Mouse (Mus musculus) kidney, postnatal 14 days (tissue): ENCODE results near the gene Lmna.

Experiments
- DNase-seq: peaks from one replicate; pipeline ENCODE4 v3.0.0; 2022; ENCODE audit warnings: mixed read lengths

Lmna gene

DNA sequence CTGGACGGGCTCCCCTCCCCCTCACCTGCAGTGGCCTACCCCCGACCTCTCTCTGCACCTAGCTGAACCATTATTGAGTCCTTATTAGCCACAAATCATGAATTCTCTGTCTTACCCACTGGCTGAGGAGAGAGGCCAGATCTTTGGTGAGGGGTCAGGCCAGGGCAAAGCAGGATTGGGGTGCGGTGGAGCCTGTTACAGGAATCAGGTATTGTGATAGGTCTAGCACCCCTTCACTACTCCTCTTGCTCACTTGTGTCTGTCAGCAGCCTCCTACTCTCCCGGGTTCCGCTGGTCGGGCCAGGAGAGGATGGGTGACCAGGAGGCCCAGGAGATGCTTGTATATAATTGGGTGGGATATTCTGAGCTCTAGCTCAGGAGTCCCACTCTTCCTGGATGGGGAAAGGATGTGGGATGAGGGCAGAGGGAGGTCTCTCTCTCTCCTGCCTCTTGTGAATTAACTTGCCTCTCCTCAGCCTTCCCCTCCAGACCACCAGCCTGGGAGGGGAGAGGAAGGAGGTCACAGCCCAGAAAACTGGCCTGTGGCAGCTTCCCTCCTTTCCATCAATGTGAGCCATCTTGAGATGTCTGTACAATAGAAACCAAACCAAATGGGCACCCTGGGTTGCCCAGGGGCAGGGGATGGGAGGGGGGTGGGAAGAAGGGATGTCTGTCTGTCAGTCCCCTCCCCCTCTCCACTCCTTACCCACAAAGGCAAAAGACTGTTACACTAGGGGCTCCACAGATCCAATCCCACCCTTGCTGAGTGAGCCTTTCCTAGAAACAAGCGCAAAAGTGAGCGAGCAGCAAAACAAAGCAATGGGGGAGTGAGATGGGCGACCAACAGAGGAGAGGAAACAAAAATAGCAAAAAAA is 28.8 kb upstream of the Lmna start:
- no peak for DNase-seq

DNA sequence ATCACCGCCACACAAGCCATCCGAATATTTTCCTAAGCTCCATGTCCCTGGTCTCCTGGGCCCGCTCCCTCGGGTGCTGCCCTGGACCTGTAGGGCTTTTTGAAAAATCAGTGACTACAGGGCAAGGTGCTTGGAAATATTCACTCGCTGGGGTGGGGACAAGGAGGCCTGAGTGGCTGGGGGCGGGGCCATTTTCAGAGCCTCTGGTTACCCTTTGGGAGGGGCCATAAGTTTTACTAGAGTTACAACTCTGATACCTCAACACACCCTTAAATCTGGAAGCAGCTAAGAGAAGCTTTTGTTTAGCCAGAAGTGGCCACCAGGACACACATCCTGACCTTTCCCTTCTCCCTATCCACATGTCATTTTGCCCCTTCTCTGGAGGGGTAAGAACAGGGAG is 27.4 kb upstream of the Lmna start:
- no peak for DNase-seq

DNA sequence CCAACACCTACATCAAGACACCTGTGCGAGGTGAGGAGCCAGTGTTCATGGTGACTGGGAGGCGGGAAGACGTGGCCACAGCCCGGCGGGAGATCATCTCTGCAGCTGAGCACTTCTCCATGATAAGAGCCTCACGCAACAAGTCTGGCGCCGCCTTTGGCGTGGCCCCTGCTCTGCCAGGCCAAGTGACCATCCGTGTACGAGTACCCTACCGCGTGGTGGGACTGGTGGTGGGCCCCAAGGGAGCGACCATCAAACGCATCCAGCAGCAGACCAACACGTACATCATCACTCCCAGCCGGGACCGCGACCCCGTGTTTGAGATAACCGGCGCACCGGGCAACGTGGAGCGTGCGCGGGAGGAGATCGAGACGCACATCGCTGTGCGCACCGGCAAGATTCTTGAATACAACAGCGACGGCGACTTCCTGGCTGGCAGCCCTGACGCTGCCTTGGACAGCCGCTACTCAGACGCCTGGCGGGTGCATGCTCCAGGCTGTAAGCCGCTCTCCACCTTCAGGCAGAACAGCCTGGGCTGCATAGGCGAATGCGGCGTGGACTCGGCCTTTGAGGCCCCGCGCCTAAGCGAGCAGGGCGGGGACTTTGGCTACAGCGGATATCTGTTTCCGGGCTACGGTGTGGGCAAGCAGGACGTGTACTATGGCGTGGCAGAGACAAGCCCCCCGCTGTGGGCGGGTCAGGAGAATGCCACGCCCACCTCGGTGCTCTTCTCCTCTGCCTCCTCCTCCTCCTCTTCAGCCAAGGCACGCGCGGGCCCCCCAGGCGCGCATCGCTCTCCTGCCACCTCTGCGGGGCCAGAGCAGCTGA is 26.6 kb upstream of the Lmna start:
- DNase-seq: peak; percentile 88

DNA sequence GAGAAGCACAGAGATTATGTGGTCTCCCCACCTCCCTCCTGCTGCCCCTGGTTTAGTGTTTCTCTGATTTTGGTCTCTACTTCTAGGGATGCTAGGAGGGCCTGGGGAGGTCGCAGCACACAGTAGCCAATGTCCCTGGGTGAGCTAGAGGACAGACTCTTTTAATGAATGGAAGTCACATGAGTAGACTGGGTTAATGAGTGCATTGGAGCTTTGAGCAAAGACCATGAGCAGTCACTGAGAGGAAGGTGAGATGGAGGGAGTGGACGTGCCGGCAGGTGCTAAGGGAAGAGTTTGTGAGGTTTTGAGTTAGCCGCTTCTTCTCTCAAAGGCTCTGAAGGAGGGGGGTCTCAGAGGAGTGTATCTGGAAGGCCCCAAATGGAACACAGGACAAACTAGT is 25.8 kb upstream of the Lmna start:
- no peak for DNase-seq

DNA sequence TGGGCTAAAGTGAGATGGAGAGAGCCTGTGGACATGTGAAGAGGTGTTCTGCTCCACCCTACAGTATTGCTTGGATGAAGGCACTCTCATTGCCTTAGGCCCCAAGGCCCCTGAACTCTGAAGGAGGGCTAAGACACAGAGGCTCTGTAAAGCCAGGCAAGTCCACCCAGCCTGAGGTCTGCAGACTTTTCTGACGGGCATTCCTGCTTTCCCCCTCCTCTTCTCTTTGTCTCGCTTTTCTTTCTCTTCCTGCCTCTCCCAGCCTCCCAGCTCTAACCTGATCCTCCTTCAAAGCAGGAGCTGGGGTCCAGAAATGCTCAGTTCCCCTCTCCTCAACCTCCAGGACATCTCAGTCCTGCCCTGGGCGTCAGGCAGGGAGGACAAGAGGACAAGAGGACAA is 25.2 kb upstream of the Lmna start:
- DNase-seq: no peak

DNA sequence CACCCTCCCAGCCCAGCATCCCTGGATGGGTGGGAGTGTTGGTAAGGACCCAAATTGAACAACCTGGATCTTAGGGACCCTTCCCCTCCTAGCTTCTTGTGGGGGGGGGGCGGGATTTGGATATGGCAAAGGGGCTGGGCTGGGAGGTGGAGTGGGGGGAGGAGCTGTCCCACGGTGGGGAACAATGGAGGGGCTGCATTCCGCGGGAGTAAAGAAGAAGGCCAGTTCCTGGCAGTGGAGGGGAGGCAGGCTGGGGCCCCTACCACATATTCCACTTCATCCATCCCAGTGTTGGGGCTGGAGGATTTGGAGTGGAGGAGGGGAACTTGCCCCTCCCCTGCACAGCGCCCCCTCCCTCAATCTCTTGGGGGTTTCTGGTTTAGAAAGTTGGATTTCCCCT is 23.9 kb upstream of the Lmna start:
- no peak for DNase-seq

DNA sequence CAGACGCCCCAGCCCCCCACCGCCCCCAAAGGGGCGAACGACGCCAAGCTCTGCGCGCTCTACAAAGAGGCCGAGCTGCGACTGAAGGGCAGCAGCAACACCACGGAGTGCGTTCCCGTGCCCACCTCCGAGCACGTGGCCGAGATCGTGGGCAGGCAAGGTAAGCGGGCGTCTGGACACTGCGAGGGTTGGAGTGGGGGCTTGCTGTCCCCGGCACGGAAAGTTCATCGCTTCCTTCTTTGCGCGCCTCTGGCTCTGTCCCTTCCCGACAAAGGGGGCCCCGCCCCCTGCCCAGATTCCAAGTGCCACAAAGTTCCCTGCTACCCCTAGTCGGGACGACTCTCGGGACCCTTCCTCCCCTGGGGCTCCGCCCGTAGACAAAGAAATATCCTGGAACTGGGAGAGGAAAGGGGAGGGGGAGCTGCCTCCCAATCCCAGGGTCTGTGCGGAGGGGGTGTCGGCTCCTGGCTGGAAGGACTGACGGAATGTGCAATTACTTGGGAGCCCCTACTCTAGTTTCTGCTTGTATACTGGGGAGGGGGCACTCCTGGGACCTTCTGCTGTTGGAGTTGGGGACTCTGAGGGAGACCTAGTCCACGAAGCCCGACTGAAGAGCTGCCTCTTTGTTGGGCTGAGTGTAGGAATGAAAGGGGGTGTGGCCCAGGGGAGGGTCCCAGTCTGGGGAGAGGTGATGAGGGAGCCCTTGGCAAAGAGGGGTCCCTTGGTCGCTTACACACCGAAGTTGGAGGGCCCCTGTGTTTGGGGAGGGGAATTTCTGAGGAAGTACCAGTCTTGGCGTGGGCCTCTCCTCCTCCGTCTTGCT is 23.1 kb upstream of the Lmna start:
- peak; percentile 57 for DNase-seq

DNA sequence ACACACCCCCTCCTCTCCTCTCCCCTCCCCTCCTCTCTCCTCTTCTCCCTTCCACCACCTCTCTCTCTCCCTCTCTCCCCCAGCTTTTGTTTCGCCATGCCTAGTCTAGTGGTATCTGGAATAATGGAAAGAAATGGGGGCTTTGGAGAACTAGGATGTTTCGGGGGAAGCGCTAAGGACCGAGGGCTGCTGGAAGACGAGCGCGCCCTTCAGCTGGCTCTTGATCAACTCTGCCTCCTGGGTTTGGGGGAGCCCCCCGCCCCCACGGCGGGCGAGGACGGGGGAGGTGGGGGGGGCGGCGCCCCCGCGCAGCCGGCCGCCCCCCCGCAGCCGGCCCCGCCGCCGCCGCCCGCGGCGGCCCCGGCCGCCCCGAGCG is 22.5 kb upstream of the Lmna start, which contains the start of gene Mex3a:
Gene Mex3a, plus strand, starts transcription at position 97 of the 376 bp plus-strand sequence.
- no peak for DNase-seq

DNA sequence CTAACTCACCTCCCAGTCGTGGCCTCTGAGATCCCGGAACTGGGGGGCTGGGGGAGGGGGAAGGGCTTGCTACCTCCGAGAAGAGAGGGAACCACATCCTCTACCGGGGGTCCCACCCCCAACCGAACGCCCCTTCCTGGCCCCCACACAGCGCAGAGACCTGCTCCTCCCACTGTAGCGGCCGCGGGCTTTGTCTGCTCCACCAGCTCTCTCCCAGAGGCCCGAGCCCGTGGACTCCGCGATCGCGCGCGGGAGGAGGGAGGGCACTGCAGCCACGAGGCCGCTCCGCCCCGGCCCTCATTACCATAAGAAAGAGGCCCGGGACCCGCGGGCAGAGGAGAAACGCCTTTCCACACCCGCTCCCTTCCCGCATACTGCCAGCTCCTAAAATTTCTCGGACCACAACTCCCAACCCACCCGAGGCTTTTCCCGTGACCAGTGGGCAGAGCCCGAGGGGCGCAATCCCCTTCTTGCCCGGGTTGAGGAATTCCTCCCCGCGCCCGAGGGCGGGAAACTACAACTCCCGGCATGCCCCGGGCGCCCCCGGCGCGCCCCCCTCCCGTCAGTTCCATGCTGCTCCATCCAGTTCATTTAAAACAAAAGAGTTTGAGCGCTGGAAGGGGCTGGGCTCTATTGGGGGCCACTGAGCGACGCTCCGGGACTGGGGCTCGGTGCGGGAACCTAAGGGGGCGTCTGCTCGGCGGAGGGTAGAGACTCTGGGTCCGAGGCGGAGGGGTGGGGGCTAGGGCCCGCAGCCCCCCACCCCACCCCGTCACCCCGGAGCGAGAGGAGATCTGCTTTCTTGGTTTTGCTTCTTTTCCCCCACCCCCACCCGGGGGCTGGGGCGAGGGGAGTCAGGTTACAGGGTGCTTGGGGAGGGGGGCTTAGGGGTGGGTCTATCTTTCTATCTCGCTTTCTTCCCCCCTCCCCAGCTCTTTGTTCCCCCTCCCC is 21.9 kb upstream of the Lmna start:
- peak; percentile 92 for DNase-seq

DNA sequence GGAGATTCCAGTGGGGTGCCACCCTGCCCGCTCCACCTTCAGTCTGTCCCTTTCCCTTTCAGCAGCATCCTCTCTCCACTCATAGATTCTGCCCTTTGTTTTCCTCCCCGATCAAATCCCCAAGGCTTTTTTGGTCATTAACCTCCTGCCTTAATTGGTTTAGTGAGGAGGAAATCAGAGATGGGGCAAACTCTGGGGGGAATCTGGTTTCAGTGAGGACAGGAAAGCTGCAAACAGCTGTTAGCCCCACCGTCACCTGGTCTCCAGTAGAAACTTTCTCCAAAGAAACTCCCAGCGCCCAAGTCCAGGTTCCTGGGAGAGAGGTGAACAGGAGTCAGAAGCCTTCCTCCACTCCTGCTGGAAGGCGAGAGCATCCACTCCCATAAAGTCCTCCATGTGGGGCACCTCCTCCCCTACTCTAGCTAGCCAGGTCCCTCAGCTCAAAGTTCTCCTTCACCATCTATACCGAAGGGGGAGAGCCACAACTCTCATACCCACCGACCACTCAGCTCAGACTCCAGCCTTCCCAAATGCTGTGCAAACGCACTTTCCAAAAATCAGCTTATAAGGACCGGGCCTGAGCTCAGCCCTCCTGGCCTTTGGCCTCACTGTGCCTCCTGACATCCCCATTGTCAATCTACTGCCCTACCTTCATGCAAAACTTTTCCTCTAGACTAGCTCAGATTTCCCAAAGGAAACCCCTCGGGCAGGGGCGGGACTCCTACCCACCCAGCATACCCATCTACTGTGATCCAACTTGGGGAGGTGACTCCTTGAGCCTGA is 20.5 kb upstream of the Lmna start:
- no peak for DNase-seq

DNA sequence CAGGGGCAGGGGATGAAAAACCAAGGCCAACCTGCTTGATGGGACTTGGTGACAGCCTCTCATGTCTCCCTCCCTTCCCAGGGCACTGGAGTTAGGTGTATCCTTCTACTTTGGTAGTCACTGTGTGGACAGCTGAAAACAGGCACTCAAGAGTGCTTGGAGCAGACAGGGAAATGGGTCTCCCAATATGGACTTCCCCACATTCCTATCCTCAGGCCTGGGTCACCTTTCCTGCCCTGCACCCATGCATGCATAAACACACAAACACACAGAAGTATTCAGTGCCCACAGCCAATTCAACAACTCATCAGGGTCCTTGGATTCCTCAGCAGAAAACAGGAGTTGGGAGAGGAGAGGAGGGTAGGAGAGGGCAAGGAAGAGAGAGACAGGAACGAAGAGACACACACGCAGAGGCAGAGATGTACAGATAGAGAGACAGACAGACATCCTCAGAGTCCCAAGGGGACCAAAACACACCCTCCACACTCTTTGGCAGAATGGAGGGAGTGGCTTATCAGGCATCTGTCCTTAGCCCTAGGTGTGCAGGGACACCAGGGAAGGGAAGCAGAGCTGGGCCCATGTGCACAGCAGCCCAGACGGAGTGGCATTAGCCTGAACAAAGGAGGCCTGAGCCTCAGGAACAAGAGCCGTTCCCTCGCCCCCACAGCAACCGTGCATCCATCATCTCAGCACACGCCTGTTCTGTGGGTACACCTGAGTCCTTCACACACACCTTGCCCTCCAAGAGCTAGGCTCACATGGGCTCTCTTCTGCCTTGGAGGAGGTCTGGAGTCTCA is 19.6 kb upstream of the Lmna start:
- DNase-seq: no peak

DNA sequence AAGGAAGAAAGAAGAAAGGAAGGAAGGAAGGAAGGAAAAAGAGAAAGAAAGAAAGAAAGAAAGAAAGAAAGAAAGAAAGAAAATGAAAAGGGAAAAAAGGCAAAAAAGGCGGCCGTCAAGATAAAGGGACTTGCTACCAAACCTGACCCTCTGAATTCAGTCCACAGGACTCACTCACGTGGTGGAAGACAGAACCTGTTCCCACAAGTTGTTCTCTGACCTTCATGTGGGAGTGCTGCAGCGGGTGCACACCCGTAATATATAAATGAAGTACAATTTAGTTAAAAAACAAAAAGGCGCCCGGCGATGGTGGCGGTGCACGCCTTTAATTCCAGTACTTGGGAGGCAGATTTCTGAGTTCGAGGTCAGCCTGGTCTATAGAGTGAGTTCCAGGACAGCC is 18.9 kb upstream of the Lmna start:
- DNase-seq: no peak

DNA sequence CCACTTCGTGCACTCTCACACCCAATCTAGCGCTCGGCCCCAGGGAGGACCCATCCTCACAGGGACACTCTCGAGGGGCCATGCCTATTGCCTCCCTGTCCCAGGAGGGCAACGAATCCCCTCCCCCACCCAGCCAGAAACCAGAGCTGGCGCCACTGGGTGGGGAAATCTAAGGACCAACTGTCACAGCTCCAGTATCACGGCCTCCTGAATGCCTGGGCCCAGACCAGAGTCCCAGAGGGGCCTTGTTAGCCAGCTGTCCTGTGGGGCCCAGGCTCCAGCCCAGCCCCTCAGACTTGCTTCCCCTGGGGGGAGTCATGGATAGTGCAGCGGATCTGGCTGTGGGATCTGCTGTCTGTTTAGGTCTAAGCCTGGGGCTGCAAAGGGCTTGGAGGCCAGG is 17.8 kb upstream of the Lmna start:
- no peak for DNase-seq

DNA sequence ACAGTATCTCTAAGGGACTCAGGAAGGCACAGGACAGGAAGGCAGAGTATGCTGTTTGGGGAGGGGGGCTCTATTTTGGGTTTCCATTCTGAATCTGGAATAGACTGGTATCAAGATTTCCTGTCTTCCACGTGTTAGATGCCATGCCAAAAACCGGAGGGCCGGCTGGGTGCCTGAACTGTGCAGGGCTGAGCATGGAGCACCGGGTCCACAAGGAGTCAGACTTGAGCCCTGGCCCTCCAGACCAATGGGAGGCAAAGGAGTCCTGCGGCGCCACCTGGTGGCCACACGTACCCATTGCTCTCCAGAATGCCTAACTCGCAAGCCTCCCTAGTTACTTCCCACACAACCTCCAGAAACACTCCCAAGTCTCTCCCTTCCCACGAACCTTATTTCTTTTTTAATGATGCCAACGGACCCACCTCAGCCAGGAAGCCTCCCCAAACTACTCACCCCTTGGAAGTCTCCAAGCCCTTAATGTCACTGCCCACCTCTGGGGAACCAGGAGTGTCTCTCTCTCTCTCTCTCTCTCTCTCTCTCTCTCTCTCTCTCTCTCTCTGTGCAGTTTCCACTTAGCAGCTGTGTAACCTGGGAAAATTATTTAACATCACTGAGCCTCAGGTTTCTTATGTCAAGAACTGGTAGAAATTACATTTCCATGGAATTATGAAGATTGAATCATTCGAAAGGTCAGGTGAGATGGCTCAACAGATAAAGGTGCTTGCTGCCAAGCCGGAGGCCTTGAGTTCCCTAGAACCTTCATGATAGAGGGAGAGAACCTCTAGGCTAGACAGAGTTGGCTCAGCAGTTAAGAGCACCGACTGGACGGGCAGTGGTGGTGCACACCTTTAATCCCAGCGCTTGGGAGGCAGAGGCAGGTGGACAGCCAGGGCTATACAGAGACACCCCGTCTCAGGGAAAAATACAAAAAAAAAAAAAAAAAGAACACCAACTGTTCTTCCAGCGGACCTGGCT is 16.7 kb upstream of the Lmna start:
- peak; percentile 91 for DNase-seq

DNA sequence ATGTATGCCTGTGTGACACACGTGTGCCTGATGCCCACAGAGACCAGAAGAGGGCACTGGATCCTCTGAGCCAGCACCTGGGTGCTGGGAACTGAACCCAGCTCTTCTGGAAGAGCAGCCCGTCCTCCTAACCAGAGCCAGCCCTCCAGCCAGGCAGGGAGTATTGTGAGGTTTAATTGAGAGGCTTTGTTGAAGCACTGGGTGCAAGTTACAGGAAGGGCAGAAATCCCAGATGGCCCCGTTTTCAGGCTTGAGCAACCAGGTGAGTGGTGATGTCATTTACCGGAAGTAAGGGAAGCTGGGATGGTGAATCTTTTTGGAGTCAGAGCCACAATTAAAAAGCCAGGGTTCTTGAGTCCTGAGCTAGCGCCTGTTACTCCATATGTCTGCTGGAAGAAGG is 15.3 kb upstream of the Lmna start:
- no peak for DNase-seq

DNA sequence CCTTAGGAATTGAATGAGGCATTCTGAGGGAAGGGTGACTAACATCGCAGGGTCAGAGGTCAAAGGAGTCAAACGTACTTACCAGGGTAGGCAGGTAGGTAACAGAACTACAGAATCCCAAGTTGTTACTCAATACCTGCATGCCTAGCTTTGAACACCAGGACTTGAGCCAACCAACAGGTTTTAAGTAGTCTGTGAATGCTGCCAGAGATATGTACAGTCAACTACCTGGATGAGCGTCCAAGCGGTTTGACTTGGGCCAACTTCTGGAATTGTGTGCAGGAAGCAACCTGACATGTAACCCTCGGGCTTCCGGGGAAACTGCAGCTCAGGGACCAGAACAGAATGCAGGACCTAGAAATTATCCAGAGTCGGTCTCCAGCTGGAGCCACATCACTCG is 13.3 kb upstream of the Lmna start:
- DNase-seq: no peak

DNA sequence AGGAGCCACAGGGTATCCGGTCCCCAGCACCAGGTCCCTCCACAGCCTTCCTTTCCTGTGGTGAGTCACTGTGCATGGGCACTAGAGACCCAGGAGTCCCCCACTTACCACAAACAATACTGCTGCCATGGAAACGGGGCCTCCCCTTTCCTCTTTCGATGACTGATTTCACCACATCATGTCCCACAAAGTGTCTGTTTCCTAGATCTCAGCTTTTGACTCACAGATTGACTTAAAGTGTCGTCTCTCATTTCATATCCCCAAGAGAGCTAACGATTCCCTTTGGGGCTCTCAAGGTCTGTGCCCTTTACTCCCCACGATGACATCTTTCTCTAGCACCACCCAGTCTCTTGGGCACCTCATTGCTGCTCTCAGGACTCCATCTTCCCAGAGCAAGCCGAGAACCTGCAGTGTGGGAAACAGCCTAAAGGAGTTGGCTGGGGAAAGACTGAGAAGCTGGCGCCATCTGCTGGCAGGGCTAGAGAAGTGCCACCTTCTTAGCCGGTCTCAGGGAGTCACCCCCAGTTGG is 12.1 kb upstream of the Lmna start:
- peak; percentile 76 for DNase-seq

DNA sequence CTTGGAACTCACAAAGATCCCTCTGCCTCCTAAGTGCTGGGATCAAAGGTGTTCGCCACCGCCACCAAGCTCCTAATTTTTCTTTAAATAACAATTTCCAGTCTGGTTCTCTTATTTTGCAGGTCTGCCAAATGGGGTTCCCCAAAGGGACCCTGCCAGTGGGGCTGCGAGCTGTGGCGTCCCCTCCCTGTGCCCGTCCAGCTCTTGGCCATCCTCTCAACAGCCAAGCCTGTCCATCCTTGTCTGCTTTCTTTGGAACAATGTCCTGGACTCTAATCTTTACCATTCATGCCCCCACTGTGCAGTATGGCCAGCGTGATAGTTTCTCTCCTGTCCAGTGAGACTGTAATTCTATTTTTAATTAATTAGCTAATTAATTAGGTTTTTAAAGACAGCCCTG is 11.4 kb upstream of the Lmna start:
- no peak for DNase-seq

DNA sequence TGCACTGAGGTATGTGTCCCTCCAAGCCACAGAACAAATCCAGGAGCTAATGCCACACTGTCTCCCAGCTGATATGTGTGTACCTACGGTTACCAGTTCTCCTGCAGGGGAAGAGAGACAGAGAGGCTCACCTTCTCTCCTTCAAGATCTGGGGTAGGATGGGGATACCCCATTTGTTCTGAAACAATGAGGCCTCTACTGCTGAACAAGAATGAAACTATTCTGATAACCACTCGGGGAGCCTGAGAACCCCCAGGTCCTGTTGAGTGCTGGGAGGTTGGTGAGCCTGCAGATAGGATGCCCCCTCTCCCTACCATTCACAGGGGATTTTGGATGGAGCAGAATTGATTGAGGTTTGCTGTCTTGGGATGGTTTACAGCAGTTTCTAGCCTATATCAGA is 10.3 kb upstream of the Lmna start:
- DNase-seq: no peak
